Mouse (Mus musculus): Measurements from ENCODE around the gene Naa10. TPM values are rescaled to one million over a fixed set of nuclear protein-coding genes. Genes with fewer than 3 reads are reported as not detected.
A peak's percentile ranks its signal among the peaks of the same experiment; 100 is the strongest.

Naa10 gene
- total and polyA plus RNA-seq, 3 experiments: 50.2 to 63.7 (median 57.2) TPM

DNA sequence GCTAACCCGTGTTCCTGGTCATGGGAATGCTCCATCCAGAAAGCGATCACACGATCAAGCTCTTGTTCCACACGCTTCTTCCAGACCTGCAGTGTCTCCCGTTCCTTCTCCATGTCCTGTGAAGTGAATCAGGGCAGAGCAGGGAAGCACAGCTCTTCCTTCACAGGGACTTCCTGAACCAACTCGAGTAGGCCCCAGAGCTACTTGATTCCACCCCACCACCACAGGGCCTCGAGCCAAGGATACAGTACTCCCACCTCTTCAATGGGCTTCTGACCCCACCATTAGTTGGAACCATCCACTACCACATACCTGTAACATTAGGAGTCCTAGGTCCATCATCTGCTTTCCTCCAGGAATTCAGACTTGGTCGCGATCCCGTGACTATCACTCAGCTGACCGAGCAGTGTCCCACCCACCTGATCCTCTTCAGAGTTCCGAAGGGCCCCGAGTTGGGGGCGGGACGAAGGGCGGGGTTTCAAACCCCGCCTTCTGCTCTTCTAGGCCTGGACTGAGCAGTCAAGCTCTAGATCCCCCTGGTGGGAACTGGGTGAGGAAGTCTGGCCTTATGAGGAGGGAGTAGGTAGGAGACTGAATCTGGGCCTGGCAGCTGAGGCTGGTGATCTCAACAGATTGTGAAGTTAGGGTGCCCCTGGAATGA, 8.8 kb upstream of the Naa10 start, which contains the start of gene Renbp:
Gene Renbp, minus strand, starts transcription at position 449 of the 661 bp plus-strand sequence.
- Histone ChIP-seq H3K36me3 (ENCODE audit: control insufficient read depth, insufficient read depth, low read length) (no peaks in the 10 kb centered on the region), H3K4me3 (peak within 1 kb of the TSS; percentile 29; the same call in 1 of the 2 replicates), H3K9ac (ENCODE audit: low read depth, low read length) (peak within 1 kb of the TSS; percentile 56), H3K27me3 (ENCODE audit: control insufficient read depth, insufficient read depth, low read length) (no peaks in the 10 kb centered on the region), H3K79me2 (replicated peaks; ENCODE audit: control insufficient read depth, insufficient read depth, low read length) (no peaks in the 10 kb centered on the region), H3K4me1 (ENCODE audit: control insufficient read depth, insufficient read depth, low read length) (peaks cover 1% of the 10 kb centered on the region; the same call in 1 of the 2 replicates), H3K27ac (peak within 1 kb of the TSS; percentile 26; the same call in 1 of the 2 replicates)
- DNase-seq: peak; percentile 66 to 80
- 35% methylated on average over 17 of the region's 17 CpGs for WGBS
- intact Hi-C loops (cut with DNase I): no loop called here
- TF ChIP-seq POLR2A (IDR thresholded peaks at IDR 0.05; ENCODE audit: insufficient read depth, low read depth, low read length): peak; percentile 72
- no peak for TF ChIP-seq EP300 (IDR thresholded peaks at IDR 0.05; ENCODE audit: insufficient read depth, low read depth, low read length)
- TF ChIP-seq CTCF (IDR thresholded peaks at IDR 0.05): peak; percentile 45

- intact Hi-C loops (cut with DNase I): no loop called here
- DNase-seq: no peak
- Histone ChIP-seq H3K9ac (ENCODE audit: low read depth, low read length) (peak overlapping the region; percentile 70; the same call in 1 of the 2 replicates), H3K79me2 (replicated peaks; ENCODE audit: control insufficient read depth, insufficient read depth, low read length) (no peaks in the 10 kb centered on the region), H3K27ac (no peak overlapping the region), H3K4me1 (ENCODE audit: control insufficient read depth, insufficient read depth, low read length) (no peaks in the 10 kb centered on the region; the same call in 1 of the 2 replicates), H3K36me3 (ENCODE audit: control insufficient read depth, insufficient read depth, low read length) (no peaks in the 10 kb centered on the region), H3K27me3 (ENCODE audit: control insufficient read depth, insufficient read depth, low read length) (no peaks in the 10 kb centered on the region), H3K4me3 (peak overlapping the region; percentile 69)
- TF ChIP-seq POLR2A (IDR thresholded peaks at IDR 0.05; ENCODE audit: insufficient read depth, low read depth, low read length) (no peak), CTCF (IDR thresholded peaks at IDR 0.05) (no peak), EP300 (IDR thresholded peaks at IDR 0.05; ENCODE audit: insufficient read depth, low read depth, low read length) (no peak)
- 74% methylated on average over 8 of the region's 8 CpGs for WGBS
Measured at GRCm38 (mm10) chrX:73922550-73922882, 772 bp upstream of the Naa10 start.

- 21% methylated on average over 34 of the region's 34 CpGs for WGBS
- Histone ChIP-seq H3K27me3 (ENCODE audit: control insufficient read depth, insufficient read depth, low read length) (no peaks in the 10 kb centered on the region), H3K9ac (ENCODE audit: low read depth, low read length) (peak overlapping the region; percentile 87), H3K27ac (peak overlapping the region; percentile 80), H3K4me1 (ENCODE audit: control insufficient read depth, insufficient read depth, low read length) (no peaks in the 10 kb centered on the region; the same call in 1 of the 2 replicates), H3K36me3 (ENCODE audit: control insufficient read depth, insufficient read depth, low read length) (no peaks in the 10 kb centered on the region), H3K79me2 (replicated peaks; ENCODE audit: control insufficient read depth, insufficient read depth, low read length) (no peaks in the 10 kb centered on the region), H3K4me3 (peak overlapping the region; percentile 69)
- DNase-seq: no peak
- intact Hi-C loops (cut with DNase I): loop anchor here (2.0 kb wide), 1 partner anchor 41 kb away; no protein-coding TSS in a partner anchor
- TF ChIP-seq POLR2A (IDR thresholded peaks at IDR 0.05; ENCODE audit: insufficient read depth, low read depth, low read length): no peak
- no peak for TF ChIP-seq CTCF (IDR thresholded peaks at IDR 0.05)
- TF ChIP-seq EP300 (IDR thresholded peaks at IDR 0.05; ENCODE audit: insufficient read depth, low read depth, low read length): no peak
Measured at GRCm38 (mm10) chrX:73921285-73921822, 390 bp downstream of the Naa10 start.

DNA sequence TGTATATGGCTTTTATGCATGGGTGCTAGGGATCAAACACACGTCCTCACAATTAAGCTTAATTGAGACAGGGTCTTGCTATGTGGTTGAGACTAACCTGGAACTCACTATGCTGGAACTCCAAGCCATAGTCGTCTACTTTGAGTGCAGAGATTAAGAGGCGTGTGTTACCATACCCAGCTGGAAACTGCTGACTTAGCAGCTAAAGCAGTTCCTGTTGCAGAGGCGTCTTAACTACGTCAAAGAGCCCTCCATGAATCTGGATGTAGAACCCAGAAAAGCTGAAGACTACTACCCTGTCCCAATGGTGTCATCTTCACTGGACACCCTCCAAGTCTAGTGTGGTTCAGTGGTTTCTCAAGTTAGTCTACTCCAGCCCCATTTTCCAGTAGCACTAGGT, 3.1 kb downstream of the Naa10 start:
- intact Hi-C loops (cut with DNase I): no loop called here
- TF ChIP-seq POLR2A (IDR thresholded peaks at IDR 0.05; ENCODE audit: insufficient read depth, low read depth, low read length): no peak
- no peak for TF ChIP-seq CTCF (IDR thresholded peaks at IDR 0.05)
- no peak for TF ChIP-seq EP300 (IDR thresholded peaks at IDR 0.05; ENCODE audit: insufficient read depth, low read depth, low read length)
- no peak for DNase-seq
- no peaks in the 10 kb centered on the region for H3K27me3 ChIP-seq (ENCODE audit: control insufficient read depth, insufficient read depth, low read length)
- H3K79me2 ChIP-seq (replicated peaks; ENCODE audit: control insufficient read depth, insufficient read depth, low read length): no peaks in the 10 kb centered on the region
- no peaks in the 10 kb centered on the region for H3K36me3 ChIP-seq (ENCODE audit: control insufficient read depth, insufficient read depth, low read length)
- H3K4me1 ChIP-seq (ENCODE audit: control insufficient read depth, insufficient read depth, low read length): no peaks in the 10 kb centered on the region; the same call in 1 of the 2 replicates
- 84% methylated on average over 5 of the region's 5 CpGs for WGBS
- H3K4me3 ChIP-seq: no peak overlapping the region
- H3K9ac ChIP-seq (ENCODE audit: low read depth, low read length): no peak overlapping the region
- no peak overlapping the region for H3K27ac ChIP-seq

DNA sequence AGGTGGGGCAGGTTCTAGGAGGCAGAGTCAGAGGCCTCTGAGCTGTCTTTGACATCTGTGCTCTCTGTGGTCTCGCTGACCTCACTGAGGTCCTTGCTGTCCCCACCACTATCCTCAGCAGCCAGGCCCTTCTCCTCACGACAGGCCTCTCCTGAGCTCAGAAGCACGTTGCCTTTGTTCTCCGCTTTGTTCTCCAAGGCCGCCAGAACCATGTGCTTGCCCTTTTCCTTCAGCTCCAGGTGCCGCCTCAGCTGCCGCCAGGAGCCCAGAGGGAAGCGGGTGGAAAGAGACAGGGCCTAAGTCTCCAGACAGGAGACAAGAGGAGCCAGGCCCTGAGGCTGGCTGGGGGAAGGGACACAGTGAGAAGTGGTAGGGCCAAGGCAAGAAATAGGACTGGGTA, 4.8 kb downstream of the Naa10 start:
- H3K9ac ChIP-seq (ENCODE audit: low read depth, low read length): no peak overlapping the region
- H3K4me3 ChIP-seq: no peak overlapping the region
- no peak overlapping the region for H3K27ac ChIP-seq
- H3K4me1 ChIP-seq (ENCODE audit: control insufficient read depth, insufficient read depth, low read length): no peaks in the 10 kb centered on the region; the same call in 1 of the 2 replicates
- intact Hi-C loops (cut with DNase I): no loop called here
- H3K79me2 ChIP-seq (replicated peaks; ENCODE audit: control insufficient read depth, insufficient read depth, low read length): no peaks in the 10 kb centered on the region
- H3K36me3 ChIP-seq (ENCODE audit: control insufficient read depth, insufficient read depth, low read length): no peaks in the 10 kb centered on the region
- H3K27me3 ChIP-seq (ENCODE audit: control insufficient read depth, insufficient read depth, low read length): no peaks in the 10 kb centered on the region
- DNase-seq: no peak
- TF ChIP-seq CTCF (IDR thresholded peaks at IDR 0.05) (no peak), POLR2A (IDR thresholded peaks at IDR 0.05; ENCODE audit: insufficient read depth, low read depth, low read length) (no peak), EP300 (IDR thresholded peaks at IDR 0.05; ENCODE audit: insufficient read depth, low read depth, low read length) (no peak)
- 84% methylated on average over 8 of the region's 8 CpGs for WGBS
